Mouse (Mus musculus) neural tube, embryonic 11.5 days (tissue): ENCODE measurements around the gene Il1r2. TPM values are rescaled to one million over a fixed set of nuclear protein-coding genes. Genes with fewer than 3 reads are reported as not detected.

ENCODE experiments used
- ATAC-seq: fragments of 200-750 bp; cut with Nextera tagmentation; 2 replicates; pipeline ENCODE4 v1.8.0; 2017; ENCODE audit warnings: moderate number of reproducible peaks, mild to moderate bottlenecking, moderate TSS enrichment, moderate library complexity; ENCODE audit not compliant: insufficient read depth, low FRiP score, low TSS enrichment
- DNase-seq: peaks from one replicate; pipeline ENCODE4 v3.0.0-alpha.2; 2015; ENCODE audit warnings: low spot score
- H3K27ac ChIP-seq: fragments of 300-500 bp; sonication (generic); 2 replicates; pipeline ENCODE4 v1.5.1; 2014; ENCODE audit warnings: low read depth, mild to moderate bottlenecking, low read length
- H3K27me3 ChIP-seq: fragments of 300-500 bp; sonication (generic); 2 replicates; pipeline ENCODE4 v1.6.1; 2014; ENCODE audit warnings: mild to moderate bottlenecking, low read length, mixed read lengths; ENCODE audit not compliant: control insufficient read depth, insufficient read depth
- H3K36me3 ChIP-seq: fragments of 300-500 bp; sonication (generic); 2 replicates; pipeline ENCODE4 v1.6.1; 2014; ENCODE audit warnings: mild to moderate bottlenecking, low read length, moderate library complexity, mixed read lengths; ENCODE audit not compliant: control insufficient read depth, insufficient read depth
- H3K4me1 ChIP-seq: fragments of 300-500 bp; sonication (generic); 2 replicates; pipeline ENCODE4 v1.6.1; 2014; ENCODE audit warnings: low read length, mixed read lengths; ENCODE audit not compliant: control insufficient read depth, insufficient read depth
- H3K4me2 ChIP-seq: fragments of 300-500 bp; sonication (generic); 2 replicates; pipeline ENCODE4 v1.6.1; 2014; ENCODE audit warnings: low read depth, mild to moderate bottlenecking, moderate library complexity
- H3K4me3 ChIP-seq: fragments of 300-500 bp; sonication (generic); 2 replicates; pipeline ENCODE4 v1.5.1; 2014; ENCODE audit warnings: low read depth, low read length
- H3K9ac ChIP-seq: fragments of 300-500 bp; sonication (generic); 2 replicates; pipeline ENCODE4 v1.6.1; 2014; ENCODE audit warnings: mild to moderate bottlenecking, low read length
- H3K9me3 ChIP-seq: fragments of 300-500 bp; sonication (generic); 2 replicates; pipeline ENCODE4 v1.6.1; 2016; ENCODE audit warnings: low read length; ENCODE audit not compliant: control insufficient read depth
- WGBS: fragments of 180-500 bp; shearing (Covaris S2); extraction: QIAGEN DNeasy Blood & Tissue Kit; methylation state at CpG from one replicate; pipeline ENCODE4 v1.1.7; 2014; 5-methylcytosine and 5-hydroxymethylcytosine counted together
- polyA plus RNA-seq: library from polyadenylated mRNA; unstranded; fragments of >200 nt; fragmentation: Nextera tagmentation; extraction: Ambion mirVana; gene quantifications from 2 replicates; pipeline ENCODE4 v1.2.1, GENCODE M21; 2014

The Il1r2 gene
- polyA plus RNA-seq, 1 experiment from 2014 or later: not detected

DNA sequence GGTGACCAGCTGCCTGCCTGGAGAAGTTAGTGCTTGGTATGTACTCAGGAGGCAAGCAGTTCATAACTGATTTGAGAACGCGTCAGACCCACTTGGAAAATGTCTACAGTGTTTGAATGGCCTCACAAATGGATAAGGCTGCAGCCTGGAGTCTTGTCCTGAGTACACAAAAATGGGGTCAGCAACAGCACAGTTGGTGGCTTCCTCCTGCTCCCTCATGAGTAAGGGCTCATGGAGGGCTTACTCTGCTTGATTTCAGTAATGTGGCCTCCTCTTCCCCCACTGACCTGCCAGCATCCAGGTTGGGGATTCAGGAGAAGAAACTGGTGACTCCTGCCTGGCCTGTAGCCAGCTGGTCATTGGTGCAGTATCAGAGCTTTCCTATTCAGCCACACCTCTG is 42.3 kb upstream of the Il1r2 start:
- Histone ChIP-seq H3K4me1 (no peaks in the 10 kb centered on the region), H3K4me2 (no peak overlapping the region), H3K9me3 (no peaks in the 10 kb centered on the region), H3K27me3 (no peaks in the 10 kb centered on the region), H3K4me3 (no peak overlapping the region), H3K27ac (no peak overlapping the region), H3K36me3 (0 out of 2 replicates have a peak, but pooled peaks cover 3% of the 10 kb centered on the region), H3K9ac (no peak overlapping the region)
- no peak for ATAC-seq
- DNase-seq: no peak
- 93% methylated on average over 2 of the region's 2 CpGs for WGBS

DNA sequence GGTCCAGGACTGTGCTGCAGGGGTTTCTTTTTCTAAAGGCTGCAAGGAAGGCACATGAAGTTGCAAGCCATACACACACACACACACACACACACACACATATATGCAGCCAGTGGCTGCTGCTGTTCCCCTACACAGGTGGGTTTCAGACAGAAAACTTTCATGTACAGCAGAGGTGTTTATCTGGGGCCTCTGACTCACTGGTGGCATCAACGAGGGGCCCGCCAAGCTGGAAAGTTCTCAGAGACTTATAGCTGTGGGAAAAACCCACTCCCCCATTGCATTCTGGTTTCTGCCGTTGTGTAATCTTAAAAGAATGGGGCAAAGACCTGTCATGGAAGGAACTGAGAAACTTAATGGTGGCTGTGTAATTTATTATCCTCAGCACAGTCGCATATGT is 40.6 kb upstream of the Il1r2 start:
- Histone ChIP-seq H3K9ac (no peak overlapping the region), H3K36me3 (no peaks in the 10 kb centered on the region), H3K27me3 (no peaks in the 10 kb centered on the region), H3K4me2 (no peak overlapping the region), H3K4me3 (no peak overlapping the region), H3K27ac (no peak overlapping the region), H3K4me1 (no peaks in the 10 kb centered on the region), H3K9me3 (no peaks in the 10 kb centered on the region)
- ATAC-seq (no peak), DNase-seq (no peak)
- WGBS: 82% methylated on average over 4 of the region's 4 CpGs

GRCm38 (mm10) chr1:40033743-40034420 is 40.0 kb upstream of the Il1r2 start:
- no peaks in the 10 kb centered on the region for H3K27me3 ChIP-seq
- no peaks in the 10 kb centered on the region for H3K36me3 ChIP-seq
- no peak overlapping the region for H3K4me2 ChIP-seq
- DNase-seq (no peak), ATAC-seq (no peak)
- H3K4me1 ChIP-seq: no peaks in the 10 kb centered on the region
- no peaks in the 10 kb centered on the region for H3K9me3 ChIP-seq
- no peak overlapping the region for H3K9ac ChIP-seq
- H3K4me3 ChIP-seq: no peak overlapping the region
- no peak overlapping the region for H3K27ac ChIP-seq
- 77% methylated on average over 12 of the region's 12 CpGs for WGBS

GRCm38 (mm10) chr1:40037831-40038230 is 36.0 kb upstream of the Il1r2 start:
- WGBS: 91% methylated on average over 6 of the region's 6 CpGs
- H3K36me3 ChIP-seq: no peaks in the 10 kb centered on the region
- ATAC-seq (no peak), DNase-seq (no peak)
- H3K4me3 ChIP-seq: no peak overlapping the region
- H3K4me1 ChIP-seq: no peaks in the 10 kb centered on the region
- H3K9me3 ChIP-seq: no peaks in the 10 kb centered on the region
- no peak overlapping the region for H3K9ac ChIP-seq
- no peak overlapping the region for H3K27ac ChIP-seq
- H3K4me2 ChIP-seq: no peak overlapping the region
- H3K27me3 ChIP-seq: no peaks in the 10 kb centered on the region

DNA sequence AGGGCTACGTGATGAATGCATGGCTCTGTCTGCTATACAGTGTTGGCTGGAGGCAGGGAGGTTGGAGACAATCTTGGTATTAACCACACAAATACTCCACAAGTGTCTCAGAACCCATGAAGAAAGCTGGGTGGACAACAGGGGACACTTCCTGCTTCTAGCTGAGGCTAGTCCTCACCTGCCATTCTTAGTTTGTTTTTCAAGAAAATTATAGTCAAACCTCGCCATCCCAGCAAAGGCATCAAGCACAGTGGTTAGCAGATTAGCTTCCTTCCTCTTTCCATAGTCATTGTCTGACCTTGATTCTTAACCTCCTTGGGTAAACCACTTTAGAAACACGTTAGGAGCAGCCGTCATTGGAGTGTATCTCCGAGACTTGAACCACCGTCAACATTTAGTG is 28.2 kb upstream of the Il1r2 start:
- Histone ChIP-seq H3K9me3 (no peaks in the 10 kb centered on the region), H3K36me3 (no peaks in the 10 kb centered on the region), H3K27ac (no peak overlapping the region), H3K4me1 (no peaks in the 10 kb centered on the region), H3K27me3 (no peaks in the 10 kb centered on the region), H3K4me2 (no peak overlapping the region), H3K4me3 (no peak overlapping the region), H3K9ac (no peak overlapping the region)
- ATAC-seq (no peak), DNase-seq (no peak)
- 88% methylated on average over 6 of the region's 6 CpGs for WGBS

- Histone ChIP-seq H3K9ac (no peak overlapping the region), H3K27me3 (no peaks in the 10 kb centered on the region), H3K4me3 (no peak overlapping the region), H3K9me3 (no peaks in the 10 kb centered on the region), H3K4me2 (no peak overlapping the region), H3K27ac (no peak overlapping the region), H3K36me3 (no peaks in the 10 kb centered on the region), H3K4me1 (no peaks in the 10 kb centered on the region)
- DNase-seq (no peak), ATAC-seq (no peak)
- 95% methylated on average over 5 of the region's 5 CpGs for WGBS
Observed at GRCm38 (mm10) chr1:40046600-40046999, 27.3 kb upstream of the Il1r2 start.

GRCm38 (mm10) chr1:40051157-40051556 is 22.7 kb upstream of the Il1r2 start:
- Histone ChIP-seq H3K9me3 (no peaks in the 10 kb centered on the region), H3K27ac (no peak overlapping the region), H3K27me3 (no peaks in the 10 kb centered on the region), H3K9ac (no peak overlapping the region), H3K4me1 (no peaks in the 10 kb centered on the region), H3K4me2 (no peak overlapping the region), H3K36me3 (no peaks in the 10 kb centered on the region), H3K4me3 (no peak overlapping the region)
- DNase-seq (no peak), ATAC-seq (no peak)
- 92% methylated on average over 6 of the region's 6 CpGs for WGBS

DNA sequence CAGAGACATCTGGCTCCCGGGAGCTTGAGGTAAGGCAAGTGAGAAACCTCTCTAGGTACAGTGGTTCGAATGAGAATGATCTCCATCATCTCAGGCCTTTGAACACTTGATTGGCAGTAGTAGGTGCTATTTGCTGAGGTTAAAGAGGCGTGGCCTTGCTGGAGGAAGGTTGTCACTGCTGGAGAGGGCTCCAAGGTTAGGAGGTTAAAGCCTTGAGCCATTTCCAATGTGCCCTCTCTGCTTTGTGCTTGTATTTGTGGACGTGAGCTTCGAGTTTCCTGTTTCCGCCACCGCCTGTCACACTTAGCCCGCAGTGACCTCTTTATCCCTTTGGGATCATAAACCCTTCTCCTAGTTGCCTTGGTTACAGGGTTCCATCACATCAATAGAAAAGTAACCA is 21.7 kb upstream of the Il1r2 start:
- H3K27me3 ChIP-seq: no peaks in the 10 kb centered on the region
- WGBS: 62% methylated on average over 8 of the region's 8 CpGs

DNA sequence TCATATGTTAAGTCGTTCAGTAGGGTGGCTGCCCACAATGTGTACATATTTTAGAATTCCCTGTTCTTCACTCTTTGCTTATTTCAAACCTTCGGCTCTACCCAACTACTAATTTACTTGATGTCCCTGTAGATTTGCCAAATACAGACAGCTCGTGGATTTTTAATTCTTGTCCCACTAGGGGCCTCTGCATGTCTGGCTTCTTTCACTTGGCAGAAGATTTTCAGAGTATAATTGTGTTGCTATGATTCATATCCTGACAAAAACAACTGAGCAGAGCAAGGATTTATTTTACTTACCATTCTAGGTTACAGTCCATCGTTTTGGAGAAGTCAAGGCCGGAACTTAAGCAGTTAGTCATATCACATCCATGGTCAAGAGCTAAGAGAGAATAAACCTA is 20.8 kb upstream of the Il1r2 start:
- WGBS: 86% methylated on average over 5 of the region's 5 CpGs
- DNase-seq: no peak
- H3K4me1 ChIP-seq: no peaks in the 10 kb centered on the region
- H3K9ac ChIP-seq: no peak overlapping the region
- no peak for ATAC-seq
- no peak overlapping the region for H3K27ac ChIP-seq
- H3K36me3 ChIP-seq: no peaks in the 10 kb centered on the region
- H3K4me2 ChIP-seq: no peak overlapping the region
- H3K27me3 ChIP-seq: no peaks in the 10 kb centered on the region
- H3K4me3 ChIP-seq: no peak overlapping the region
- no peaks in the 10 kb centered on the region for H3K9me3 ChIP-seq

More for the DNA sequence above, 21.7 kb upstream of the Il1r2 start:
- DNase-seq (no peak), ATAC-seq (no peak)
- no peaks in the 10 kb centered on the region for H3K9me3 ChIP-seq
- no peaks in the 10 kb centered on the region for H3K36me3 ChIP-seq
- no peak overlapping the region for H3K4me3 ChIP-seq
- no peak overlapping the region for H3K9ac ChIP-seq
- H3K4me1 ChIP-seq: no peaks in the 10 kb centered on the region
- no peak overlapping the region for H3K4me2 ChIP-seq
- H3K27ac ChIP-seq: no peak overlapping the region
